Mouse (Mus musculus): ENCODE data around the gene Dennd5b.
A peak's percentile ranks its signal among the peaks of the same experiment; 100 is the strongest.
"Not testable (repeated sequence)": the region's sequence is repeated elsewhere in the genome, so short reads cannot be mapped to it uniquely, and the experiment has no call there.

Dennd5b gene

GRCm38 (mm10) chr6:149010766-149011301, 90.6 kb downstream of the Dennd5b start:
- peak; percentile 63 for DNase-seq (ENCODE audit: low read depth, low spot score)

DNA sequence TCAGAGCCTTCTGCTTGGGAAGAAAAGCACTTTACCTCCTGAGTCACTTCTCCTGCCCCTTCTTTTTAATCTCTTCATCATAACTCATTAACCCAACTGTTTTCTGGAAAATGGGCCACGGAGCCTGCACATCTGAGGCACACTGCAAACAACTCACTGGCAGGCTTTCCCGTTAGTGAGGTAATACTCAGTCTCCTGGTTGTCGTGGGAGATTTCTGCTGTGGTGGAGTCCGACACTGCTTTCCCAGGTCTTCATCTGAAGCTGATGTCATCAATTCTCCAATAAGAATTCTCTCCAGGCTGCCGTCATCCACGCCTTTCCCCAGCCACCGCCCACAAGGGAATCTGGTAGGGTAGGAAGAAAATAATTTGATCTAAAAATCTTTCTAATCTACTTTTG, 96.5 kb downstream of the Dennd5b start:
- DNase-seq (ENCODE audit: low read depth, low spot score) = no peak

DNA sequence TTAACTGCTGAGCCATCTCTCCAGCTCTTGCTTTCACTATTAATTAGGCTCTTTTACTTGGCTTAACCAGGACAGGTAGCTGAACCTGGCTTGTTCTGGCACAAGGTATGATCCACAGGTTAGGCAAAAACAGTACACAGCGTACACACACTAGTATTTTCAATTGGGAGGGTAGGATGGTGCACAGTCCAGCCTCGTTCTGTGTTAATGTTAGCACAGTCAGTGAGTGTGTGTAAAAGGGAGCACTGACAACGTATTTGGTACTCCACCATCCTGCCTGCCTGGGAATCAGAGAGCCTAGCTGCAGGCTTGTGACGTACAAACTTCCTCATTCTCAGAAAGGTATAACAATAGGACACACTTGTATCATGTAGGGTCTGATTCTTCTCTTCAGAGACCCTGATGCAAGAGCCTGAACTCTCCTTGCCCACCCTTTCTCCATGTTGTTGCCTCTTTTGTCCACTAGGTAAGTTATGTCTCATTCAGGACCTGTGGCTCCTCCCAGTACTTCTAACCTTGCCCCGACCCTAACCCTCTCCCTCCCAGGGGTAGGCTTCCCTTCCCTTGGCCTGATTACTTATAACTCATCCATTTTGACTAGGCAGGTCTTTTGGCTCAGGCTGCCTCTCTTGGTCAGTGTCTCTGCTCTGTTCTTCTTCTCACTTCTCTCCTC, 107.0 kb downstream of the Dennd5b start:
- no peak for DNase-seq (ENCODE audit: low read depth, low spot score)

DNA sequence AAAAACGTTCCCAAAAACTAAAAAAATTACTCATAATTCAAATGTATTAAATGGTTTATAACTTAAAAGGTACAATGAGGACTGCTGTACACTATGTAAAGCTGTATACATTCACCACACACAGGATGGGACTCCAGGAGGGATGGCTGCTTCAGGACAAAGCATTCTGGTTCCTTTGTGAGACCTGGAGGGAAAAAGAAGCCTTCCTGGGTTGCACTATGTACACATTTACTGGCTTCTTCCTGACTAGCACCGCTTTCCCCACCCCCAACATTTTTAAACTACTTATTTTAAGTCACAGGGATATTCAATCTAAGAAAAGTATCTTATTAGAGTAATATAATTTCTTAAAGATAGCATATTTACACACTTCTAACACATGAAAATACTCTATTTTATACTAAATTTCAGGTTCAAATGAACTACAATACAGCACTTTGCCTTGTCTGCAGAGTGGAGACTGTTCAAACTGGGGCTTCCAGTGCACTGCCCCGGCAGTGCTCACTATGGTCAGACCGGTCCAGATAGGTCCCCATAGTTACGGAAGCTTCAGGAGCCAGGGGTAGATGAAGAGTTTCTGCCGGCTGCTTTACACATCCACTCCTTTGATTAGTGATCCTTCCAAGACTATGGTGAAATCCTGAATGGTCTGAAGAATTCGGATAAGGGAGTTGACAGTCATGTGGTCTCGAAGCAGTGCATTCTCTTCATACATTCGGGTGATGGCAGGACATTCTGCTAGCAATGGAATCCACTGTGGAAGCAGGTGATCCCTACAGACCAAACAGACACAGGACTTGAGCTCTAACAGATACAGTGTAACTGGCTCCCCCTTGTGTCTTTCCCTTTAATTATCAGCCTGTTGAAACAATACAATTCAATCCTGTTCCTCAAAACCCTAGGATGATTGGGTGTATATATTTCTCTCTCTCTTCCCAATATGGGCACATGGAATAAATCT, 108.1 kb downstream of the Dennd5b start:
- DNase-seq (ENCODE audit: low read depth, low spot score) = peak; percentile 52

- DNase-seq (ENCODE audit: low read depth, low spot score) = no peak
Measured at GRCm38 (mm10) chr6:148992373-148993116, 108.9 kb downstream of the Dennd5b start.

GRCm38 (mm10) chr6:148991660-148992372, 109.7 kb downstream of the Dennd5b start:
- DNase-seq (ENCODE audit: low read depth, low spot score) = no peak

GRCm38 (mm10) chr6:148989792-148990491, 111.5 kb downstream of the Dennd5b start:
- DNase-seq (ENCODE audit: low read depth, low spot score) = not testable (repeated sequence)

DNA sequence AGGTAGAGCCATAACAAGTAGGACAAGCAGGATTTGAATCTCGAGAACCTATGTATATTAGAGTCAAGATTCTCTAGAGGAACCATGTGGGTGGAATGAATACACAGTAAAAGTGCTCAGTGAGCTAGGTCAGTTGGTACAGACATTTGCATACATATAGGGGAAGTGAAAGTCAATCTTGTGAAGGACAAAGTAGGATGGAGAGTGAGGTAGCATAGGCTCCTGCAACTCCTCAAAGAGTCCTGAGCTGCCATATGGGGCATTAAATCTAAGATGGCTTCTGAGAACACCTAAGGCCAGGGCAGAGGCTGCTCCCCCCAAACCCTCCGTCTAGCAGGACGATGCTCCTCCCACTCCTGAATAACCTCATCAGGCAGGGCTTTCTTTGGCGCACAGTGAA, 115.5 kb downstream of the Dennd5b start:
- peak; percentile 87 for DNase-seq (ENCODE audit: low read depth, low spot score)

DNA sequence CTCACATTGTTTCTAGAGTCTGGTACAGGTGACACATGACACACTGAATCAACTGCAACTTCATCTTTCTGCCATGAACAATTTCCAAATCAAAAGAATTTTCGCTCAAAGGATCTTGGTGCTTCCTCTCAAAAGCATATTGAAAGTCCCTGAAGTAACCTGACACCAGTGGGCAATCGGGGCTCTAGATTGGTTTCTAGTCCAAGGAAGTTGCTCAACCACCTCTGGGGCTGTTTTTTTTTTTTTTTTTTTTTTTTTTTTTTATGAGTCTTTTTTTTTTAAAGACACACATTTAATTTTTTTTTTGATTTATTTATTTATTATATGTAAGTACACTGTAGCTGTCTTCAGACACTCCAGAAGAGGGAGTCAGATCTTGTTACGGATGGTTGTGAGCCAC, 121.0 kb downstream of the Dennd5b start:
- no peak for DNase-seq (ENCODE audit: low read depth, low spot score)

DNA sequence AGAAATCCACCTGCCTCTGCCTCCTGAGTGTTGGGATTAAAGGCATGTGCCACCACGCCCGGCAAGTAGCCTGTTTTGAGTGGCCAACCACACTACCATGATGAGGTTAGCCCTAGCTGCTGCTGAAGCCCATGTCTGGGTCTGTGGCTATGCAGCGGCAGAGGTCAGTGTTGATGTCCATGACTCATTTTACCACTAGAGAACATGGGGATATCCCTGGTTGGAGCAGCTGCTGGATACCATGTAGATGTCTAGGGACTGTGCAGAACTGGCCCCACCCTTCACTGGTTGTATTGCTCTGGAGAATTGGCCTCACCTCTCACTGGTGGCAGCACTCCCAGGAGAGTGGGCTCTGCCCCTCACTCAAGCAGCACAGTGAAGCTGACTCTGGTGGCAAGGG, 126.4 kb downstream of the Dennd5b start:
- DNase-seq (ENCODE audit: low read depth, low spot score) = no peak

GRCm38 (mm10) chr6:148972891-148973290, 128.6 kb downstream of the Dennd5b start:
- no peak for DNase-seq (ENCODE audit: low read depth, low spot score)

DNA sequence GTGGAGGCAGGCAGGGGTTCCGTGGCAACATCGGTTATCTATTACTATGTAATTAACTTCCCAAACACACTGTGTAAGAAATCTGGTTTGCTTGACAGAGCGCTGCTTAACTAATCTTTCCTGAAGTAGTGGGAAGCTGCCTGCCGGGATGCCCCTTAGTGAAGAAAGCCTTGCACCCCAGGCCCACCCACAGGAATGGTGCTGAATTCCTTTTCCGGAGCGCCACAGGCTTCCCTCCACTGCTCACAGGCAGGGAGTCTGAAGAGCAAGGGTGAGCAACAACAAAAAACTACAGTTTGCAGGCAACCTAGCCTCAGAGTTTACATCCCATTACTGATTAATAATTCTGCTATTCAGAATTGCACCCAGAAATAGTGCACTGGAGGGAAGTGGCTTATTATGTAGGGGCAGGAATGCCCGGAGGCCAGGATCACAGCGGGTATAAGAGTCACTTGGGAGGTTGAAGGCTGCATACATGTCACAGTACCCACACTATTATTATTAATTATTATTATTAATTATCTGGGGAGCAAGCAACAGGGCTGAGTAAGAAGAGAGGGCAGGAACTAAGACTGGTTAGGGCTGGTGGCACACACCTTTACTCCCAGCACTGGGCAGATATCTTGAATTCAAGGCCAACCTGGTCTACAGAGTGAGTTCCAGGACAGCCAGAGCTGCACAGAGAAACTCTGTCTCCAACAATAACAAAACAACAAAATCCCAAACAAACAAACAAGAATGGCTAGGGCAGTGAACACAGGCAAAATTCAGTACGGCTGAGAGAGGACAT, 129.2 kb downstream of the Dennd5b start:
- no peak for DNase-seq (ENCODE audit: low read depth, low spot score)

GRCm38 (mm10) chr6:148971385-148971940, 130.0 kb downstream of the Dennd5b start:
- DNase-seq (ENCODE audit: low read depth, low spot score) = peak; percentile 33

DNA sequence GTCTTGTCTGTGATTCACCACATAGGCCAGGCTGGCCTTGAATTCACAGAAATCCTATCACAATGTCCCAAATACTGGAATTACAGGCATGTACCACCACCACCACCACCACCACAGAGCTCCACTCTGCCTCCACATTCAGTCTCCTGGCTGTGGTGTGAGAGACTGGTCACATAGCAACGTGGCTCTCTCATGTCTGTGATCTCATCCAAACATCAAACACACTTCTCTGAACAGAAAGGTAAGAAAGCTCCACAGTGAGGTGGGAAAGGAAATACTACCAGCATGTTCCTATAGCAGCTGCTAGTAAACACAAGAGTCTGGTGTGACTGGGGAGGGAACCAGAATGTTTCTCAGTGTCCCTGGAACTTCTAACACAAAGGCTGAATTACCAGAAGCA, 140.2 kb downstream of the Dennd5b start:
- no peak for DNase-seq (ENCODE audit: low read depth, low spot score)

DNA sequence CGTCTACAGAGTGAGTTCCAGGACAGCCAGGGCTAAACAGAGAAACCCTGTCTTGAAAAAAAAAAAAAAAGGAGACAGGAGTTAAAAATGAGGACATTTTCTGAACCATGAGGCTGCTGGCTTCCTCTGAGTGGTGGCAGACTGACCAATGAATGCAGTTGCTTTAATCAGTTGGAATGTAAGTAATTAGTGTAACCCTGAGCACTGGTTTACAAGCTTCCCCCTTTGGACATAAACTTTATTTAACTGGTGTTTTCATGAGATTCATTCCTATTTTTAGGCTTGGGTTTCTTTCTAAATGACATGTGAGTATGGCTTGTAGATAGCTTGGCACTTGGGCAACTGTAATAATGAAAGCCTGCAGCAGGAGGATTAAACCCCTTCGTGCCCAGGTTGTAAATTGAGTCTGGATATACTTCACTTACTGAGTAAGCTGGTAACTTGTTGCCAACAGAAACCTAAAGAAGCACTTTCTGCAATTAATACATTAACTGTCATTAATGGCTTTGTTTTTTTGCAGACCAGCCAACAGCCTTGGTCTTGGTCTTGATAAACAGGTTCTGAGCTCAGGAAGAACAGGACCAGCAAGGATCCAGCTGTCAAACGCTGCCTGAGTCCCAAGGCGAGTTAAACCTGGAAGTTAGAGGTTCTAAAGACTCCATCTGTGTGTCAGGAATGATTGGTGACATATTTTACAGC, 141.8 kb downstream of the Dennd5b start:
- DNase-seq (ENCODE audit: low read depth, low spot score) = no peak

DNA sequence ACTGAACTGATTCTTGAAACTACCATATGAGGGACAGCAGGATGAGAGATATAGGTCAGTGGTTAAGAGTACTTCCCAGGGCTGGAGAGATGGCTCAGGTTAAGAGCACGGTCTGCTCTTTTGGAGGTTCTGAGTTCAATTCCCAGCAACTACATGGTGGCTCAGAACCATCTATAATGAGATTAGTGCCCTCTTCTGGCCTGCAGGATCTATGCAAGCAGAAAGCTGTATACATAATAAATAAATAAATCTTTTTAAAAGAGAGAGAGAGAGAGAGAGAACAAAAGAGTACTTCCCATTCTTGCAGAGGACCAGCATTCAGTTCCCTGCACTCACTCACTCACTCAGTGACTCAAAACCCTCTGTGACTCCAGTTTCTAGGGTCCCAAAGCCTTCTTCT, 142.8 kb downstream of the Dennd5b start:
- peak; percentile 51 for DNase-seq (ENCODE audit: low read depth, low spot score)

DNA sequence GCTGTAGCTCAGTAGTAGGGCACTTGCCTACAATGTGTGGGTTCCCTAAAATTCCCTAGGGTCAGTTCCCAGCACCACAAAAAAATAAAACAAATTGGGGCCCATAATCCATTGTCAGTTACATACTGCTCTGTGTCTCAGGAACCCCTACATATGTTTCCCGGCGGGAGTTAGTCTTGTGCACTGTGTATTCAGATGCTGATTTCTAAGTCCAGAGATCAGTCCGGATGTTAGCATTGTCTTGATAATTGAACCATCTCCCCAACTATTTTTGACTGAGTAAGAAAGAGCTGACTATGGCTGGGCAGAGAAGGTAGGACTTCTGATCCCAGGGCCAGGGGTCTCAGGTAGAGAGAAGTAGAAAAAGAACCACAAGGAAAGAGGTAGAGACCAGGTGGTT, 144.4 kb downstream of the Dennd5b start:
- no peak for DNase-seq (ENCODE audit: low read depth, low spot score)

GRCm38 (mm10) chr6:148955641-148956420, 145.6 kb downstream of the Dennd5b start:
- DNase-seq (ENCODE audit: low read depth, low spot score) = no peak
